Mouse (Mus musculus): Measurements from ENCODE around the gene Ccdc28b. TPM values are rescaled to one million over a fixed set of nuclear protein-coding genes. Genes with fewer than 3 reads are reported as not detected.

Ccdc28b gene
- 57.7 and 75.9 TPM in 2 replicates for total RNA-seq (2017)

DNA sequence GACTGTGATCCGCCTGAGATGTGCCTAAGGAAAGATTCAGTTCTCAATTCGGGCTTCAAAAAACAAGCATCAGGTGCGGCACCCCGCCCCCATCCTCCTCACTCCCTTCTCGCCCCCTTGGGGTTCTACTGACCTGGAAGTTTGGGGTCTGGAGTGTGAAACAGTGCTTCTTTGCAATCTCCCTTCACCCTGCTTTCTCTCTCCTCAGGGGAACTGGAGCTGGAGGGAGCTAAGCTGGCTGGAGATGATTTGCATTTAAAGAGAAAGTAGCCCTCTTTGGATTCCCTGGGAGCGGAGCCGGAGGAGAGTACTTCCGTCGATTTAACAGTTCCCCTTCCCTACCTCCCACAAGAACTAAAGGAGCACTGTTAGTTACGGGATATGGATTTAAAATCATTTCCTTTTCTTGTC, at the start of gene Ccdc28b:
Gene Ccdc28b, minus strand, starts transcription at position 267 of the 411 bp plus-strand sequence.
- ATAC-seq (replicated peaks in 1 of 2; ENCODE audit: insufficient read depth in 1 of 2, low FRiP score in 2 of 2, low TSS enrichment in 1 of 2, low read depth in 1 of 2, poor library complexity in 2 of 2, severe bottlenecking in 2 of 2): peak in 1 of 2 experiments; percentile 4; a peak in 1 of 4 replicates

DNA sequence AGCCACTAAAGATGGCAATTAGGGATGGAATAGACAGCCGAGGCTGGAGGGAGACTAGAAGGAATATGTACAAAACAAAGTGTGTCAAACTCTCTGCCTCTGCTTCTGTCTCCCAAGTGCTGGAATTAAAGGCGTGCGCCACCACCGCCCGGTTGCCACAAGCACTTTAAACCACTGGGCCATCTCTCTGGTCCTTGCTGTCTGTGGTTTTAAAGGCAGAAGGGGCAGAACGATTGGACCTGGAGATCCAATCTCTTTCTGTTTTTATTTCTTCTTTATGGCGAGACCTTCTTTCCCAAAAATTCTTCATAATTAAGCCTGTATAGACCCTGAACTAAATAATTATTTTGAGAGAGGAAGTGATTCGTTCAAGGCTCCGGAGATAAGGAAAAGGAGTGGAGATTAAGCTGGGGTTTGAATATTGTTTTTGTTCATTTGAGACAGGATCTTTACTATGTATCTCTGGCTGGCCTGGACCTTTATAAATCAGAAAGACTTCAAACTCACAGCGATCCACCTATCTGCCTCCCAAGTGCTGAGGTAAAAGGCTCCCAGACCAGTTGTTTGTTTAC, 49.2 kb upstream of the Ccdc28b start:
- ATAC-seq (replicated peaks in 1 of 2; ENCODE audit: insufficient read depth in 1 of 2, low FRiP score in 2 of 2, low TSS enrichment in 1 of 2, low read depth in 1 of 2, poor library complexity in 2 of 2, severe bottlenecking in 2 of 2): peak in 1 of 2 experiments; percentile 12; a peak in 1 of 4 replicates

DNA sequence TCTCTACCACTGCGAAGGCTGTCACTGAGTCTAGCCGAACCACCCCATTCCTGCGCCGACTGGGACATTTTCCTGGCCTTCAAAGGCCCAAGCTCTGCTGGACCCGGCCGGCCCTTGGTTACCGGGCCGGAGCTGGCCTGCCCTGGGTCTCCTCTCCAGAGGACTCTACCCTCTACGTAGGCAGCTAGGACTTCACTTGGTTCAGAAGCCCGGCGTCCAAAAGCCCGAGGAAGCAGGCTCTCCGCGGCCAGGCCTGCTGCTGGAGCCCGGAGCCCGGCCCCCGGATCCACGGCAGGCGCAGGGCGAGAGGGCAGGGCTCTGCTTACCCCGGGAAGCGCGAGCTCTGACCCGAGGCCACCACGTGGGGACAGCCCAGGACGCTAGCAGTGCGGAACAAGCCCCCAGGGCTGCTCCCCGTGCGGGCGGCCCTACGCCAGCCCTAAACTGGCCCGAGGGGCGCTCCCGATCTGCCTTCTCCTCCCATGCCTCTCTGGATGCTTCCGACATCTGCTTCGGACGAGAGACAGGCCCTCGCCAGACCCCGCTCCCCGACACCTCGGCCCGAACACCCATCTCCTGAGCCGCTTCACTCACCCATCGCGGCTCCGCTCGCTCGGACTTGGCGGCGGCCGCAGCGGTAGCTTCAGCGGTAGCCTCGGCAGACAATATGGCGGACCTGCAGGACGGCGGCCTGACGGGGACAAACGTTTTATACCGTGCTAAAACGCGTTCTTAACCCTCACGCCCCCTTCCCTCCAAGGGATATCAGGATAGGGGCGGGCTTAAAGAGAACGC, 48.5 kb upstream of the Ccdc28b start, which contains the start of gene Kpna6:
Gene Kpna6, minus strand, starts transcription at position 685 of the 795 bp plus-strand sequence.
- peak; percentile 91 to 96 for ATAC-seq (replicated peaks in 1 of 2; ENCODE audit: insufficient read depth in 1 of 2, low FRiP score in 2 of 2, low TSS enrichment in 1 of 2, low read depth in 1 of 2, poor library complexity in 2 of 2, severe bottlenecking in 2 of 2)

DNA sequence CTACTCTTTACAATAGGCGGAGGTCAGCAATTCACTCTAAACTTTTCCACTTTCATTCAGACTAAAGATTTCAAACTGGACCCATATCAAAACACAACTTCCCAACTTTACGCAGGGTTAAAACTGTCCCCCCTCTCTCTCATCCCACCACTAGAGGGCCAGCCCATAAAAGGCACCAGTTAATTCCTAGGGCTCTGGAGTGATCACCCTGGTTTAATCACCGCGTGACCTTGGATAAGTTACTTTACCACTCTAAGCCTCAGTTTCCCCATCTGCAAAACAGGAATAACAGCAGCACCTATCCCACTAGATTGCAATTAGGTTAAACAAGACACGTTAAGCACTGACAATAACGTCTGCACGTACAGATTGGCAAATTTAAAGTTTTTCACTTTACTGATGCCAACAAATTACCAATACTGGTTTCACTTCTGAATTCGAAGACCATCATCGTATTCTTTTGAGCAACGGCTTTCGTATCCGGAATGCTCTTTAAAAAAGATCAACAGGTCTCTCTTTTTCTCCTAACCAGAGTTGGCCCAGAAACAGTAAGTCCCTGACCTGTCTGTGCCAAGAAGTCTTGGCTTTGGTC, 47.8 kb upstream of the Ccdc28b start:
- peak; percentile 54 to 68; a peak in 3 of 4 replicates for ATAC-seq (replicated peaks in 1 of 2; ENCODE audit: insufficient read depth in 1 of 2, low FRiP score in 2 of 2, low TSS enrichment in 1 of 2, low read depth in 1 of 2, poor library complexity in 2 of 2, severe bottlenecking in 2 of 2)

DNA sequence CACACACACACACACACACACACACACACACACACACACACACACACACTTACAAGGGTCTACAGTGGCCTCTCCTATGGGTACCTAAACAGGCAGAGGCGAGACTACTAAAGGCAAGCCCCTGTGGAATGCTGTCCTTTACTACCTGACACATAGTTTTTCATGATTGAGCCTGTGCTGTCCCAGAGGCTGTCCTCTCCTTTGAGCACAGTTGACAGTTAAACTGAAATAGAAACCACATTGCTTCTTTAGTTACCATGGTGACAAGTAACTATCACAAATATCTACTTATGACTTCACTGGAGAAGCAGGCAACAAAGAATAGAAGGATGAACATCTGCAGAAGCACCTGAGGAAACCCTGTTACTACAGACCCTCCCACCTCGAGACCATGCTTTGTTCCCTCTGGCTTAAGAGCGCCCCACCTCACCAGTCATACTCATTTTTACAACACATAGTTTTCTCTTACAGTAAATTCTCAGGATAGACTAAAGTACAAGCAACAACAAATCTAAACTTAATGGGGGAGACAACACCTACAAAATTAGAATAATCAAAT, 38.6 kb upstream of the Ccdc28b start:
- no peak for ATAC-seq (replicated peaks in 1 of 2; ENCODE audit: insufficient read depth in 1 of 2, low FRiP score in 2 of 2, low TSS enrichment in 1 of 2, low read depth in 1 of 2, poor library complexity in 2 of 2, severe bottlenecking in 2 of 2)

DNA sequence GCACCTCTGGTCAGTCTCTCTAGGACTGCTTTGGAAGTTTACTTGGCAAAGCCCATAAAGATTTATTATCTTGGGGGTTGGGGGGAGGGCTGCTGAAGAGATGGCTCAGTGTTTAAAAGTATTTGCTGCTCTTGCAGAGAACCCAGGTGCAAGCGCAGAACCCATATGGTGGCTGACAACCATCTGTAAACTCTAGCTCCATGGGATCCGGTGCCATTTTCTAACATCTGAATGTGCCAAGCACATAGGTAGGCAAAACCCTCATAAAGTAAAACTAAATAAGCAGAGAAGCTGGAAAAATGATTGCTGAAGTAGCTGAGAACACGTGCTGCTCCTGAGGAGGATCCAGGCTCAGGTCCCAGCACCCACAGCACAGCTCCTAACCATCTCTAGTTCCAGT, 37.8 kb upstream of the Ccdc28b start:
- ATAC-seq (replicated peaks in 1 of 2; ENCODE audit: insufficient read depth in 1 of 2, low FRiP score in 2 of 2, low TSS enrichment in 1 of 2, low read depth in 1 of 2, poor library complexity in 2 of 2, severe bottlenecking in 2 of 2): no peak

DNA sequence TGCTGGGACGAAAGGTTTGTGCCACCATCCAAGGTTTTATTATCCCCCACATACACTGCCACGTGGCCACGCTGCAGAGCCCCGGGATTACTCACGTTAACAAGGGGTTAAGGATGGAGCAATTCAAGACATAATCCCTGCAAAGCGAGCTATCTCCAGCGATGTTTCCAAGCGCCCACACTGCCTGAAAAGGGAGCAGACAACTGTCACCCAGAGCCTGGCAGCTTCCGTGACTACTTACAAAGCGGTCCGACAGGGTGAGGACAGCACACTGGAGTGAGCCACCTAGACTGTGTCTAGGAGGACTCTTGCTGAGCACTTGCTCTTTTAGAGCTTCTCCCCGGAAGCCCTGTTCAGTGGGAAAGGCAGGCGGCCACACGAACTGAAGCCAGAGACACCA, 31.0 kb upstream of the Ccdc28b start:
- no peak for ATAC-seq (replicated peaks in 1 of 2; ENCODE audit: insufficient read depth in 1 of 2, low FRiP score in 2 of 2, low TSS enrichment in 1 of 2, low read depth in 1 of 2, poor library complexity in 2 of 2, severe bottlenecking in 2 of 2)

DNA sequence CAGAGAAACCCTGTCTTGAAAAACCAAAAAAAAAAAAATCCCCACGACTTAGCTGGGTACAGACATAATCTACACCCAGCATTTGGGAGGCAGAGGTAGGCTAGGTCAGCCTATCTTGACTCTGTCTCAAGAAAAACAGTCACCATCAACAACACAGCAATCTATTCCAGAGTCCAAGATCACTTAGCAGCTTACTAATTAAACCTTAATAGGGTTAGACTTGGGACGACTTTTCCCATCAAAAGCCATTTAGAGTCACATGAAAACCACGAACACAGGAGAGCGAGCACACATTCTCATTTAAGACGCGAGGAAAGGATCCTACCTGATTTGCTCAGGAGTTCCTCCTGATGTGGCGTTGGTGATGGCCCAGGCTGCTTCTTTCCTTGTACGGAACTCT, 26.6 kb upstream of the Ccdc28b start:
- no peak for ATAC-seq (replicated peaks in 1 of 2; ENCODE audit: insufficient read depth in 1 of 2, low FRiP score in 2 of 2, low TSS enrichment in 1 of 2, low read depth in 1 of 2, poor library complexity in 2 of 2, severe bottlenecking in 2 of 2)

DNA sequence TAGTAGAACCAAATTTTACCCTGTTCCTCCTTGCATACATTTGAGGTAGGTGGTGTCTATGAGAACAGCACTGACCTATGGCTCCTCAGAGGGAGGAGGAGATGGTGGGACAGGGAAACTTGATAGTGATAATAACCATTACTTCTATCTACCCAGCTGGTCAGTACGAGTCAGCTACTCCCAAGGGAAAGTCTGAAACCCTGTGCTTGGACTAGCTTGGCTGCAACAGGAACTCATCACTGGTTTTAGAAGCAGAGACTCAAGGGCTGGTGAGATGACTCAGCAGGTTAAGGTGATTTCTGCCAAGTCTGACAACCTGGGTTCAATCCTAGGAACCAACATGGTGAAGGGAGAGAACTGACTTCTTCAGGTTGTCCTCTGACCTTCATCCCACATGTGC, 24.9 kb upstream of the Ccdc28b start:
- ATAC-seq (replicated peaks in 1 of 2; ENCODE audit: insufficient read depth in 1 of 2, low FRiP score in 2 of 2, low TSS enrichment in 1 of 2, low read depth in 1 of 2, poor library complexity in 2 of 2, severe bottlenecking in 2 of 2): no peak

DNA sequence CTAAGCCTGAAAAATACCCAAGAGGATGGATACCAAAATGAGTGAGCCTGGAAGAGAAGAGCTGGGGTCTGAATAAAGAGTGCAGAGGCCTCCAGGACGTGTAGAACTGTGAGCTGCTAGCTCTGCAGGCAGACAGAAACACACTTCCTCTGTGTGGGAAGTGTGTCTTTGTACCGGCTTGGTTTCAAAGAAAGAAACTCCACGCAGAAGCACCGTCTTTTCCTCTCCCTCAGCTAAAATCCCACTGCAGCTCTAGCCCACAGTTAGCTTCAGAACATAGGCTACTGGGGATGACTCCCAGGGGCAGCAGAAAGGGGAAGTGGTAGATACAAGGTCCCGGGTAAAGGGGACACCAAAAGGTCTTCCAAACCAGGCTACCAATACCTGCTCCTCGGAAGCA, 21.5 kb upstream of the Ccdc28b start:
- no peak for ATAC-seq (replicated peaks in 1 of 2; ENCODE audit: insufficient read depth in 1 of 2, low FRiP score in 2 of 2, low TSS enrichment in 1 of 2, low read depth in 1 of 2, poor library complexity in 2 of 2, severe bottlenecking in 2 of 2)

DNA sequence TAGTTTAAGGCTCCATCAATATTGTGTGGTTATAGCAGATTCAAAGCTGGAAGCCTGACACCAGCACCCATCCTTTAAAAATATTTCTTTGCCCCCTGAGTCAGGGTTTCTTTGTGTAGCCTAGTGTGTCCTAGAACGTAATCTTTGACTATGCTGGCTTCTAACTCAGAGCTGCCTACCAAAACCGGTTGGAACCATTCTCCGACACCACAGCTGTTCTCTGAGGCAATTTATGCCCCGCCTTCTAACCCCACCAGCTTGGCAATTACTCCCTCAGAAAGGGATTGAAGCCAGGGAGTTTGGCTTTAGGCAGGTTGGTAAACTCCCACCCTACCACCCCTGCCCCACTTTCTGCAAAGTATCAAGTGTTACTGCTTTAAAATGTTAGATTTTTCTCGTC, 18.0 kb upstream of the Ccdc28b start:
- ATAC-seq (replicated peaks in 1 of 2; ENCODE audit: insufficient read depth in 1 of 2, low FRiP score in 2 of 2, low TSS enrichment in 1 of 2, low read depth in 1 of 2, poor library complexity in 2 of 2, severe bottlenecking in 2 of 2): no peak

DNA sequence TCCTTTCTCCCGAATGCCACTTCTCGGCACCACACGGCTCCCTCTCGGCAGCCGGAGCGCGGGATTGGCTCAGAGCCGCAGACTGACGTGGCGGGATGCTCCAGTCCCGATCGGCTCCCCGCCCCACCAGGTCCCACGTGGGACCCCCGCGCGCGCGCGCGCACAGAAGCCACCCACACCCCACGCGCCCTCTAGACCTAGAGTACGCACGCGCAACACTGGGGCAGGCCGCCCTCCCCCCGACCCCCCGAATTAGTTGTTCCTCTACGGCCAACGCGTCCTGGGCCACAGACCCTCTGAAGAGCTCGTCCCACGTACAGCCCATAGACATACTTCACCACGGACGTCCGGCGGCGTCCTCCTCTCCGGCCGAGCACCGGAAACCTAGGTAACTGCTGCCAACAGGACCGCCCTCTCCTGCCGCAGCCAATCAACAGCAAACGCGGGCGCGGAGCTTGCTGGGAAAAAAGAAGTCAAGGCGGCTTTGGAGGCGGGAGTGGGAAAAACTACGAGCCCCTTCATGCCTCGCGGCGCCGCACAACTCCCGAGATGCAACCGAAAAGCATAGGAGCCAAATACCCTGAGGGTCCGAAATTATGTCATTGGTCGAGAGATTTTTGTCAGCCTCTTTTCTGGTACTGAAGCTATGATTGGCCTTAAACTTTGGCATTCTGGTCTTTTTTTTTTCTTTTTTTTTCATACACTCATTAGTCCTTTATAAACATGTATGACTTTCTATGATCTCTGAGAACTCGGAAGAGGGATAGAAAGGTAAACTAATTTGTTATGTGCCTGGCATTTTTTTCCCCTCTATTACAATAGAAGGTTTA, 17.1 kb upstream of the Ccdc28b start, which contains the start of gene Txlna:
Gene Txlna, minus strand, starts transcription at position 428 of the 830 bp plus-strand sequence.
- ATAC-seq (replicated peaks in 1 of 2; ENCODE audit: insufficient read depth in 1 of 2, low FRiP score in 2 of 2, low TSS enrichment in 1 of 2, low read depth in 1 of 2, poor library complexity in 2 of 2, severe bottlenecking in 2 of 2): peak; percentile 91 to 95

DNA sequence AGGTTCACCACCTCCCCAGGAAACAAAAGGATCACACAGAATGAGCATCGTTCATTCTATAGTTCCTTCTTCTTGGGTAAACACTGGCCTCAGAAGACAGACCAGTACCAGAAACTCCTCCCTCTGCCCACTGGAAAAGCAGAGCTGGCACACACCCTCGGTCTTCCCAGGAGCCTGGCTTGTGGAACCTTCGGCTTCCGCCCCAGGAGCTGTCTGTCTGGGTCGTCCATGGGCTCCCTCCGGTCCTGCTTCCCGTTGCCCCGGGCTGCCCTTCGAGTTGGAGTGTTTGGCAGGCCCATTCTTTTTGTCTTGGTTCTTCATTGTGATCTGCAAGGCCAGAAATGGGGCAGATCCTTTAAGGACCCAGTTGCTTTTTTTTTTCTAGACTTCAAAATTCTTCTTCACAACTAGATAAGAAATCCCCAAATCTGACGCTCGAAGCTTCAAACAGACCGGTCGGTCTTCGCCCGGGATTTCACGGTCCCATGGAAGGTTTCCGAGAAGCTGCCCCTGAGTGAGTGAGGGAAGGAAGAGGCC, 16.4 kb upstream of the Ccdc28b start:
- no peak for ATAC-seq (replicated peaks in 1 of 2; ENCODE audit: insufficient read depth in 1 of 2, low FRiP score in 2 of 2, low TSS enrichment in 1 of 2, low read depth in 1 of 2, poor library complexity in 2 of 2, severe bottlenecking in 2 of 2)

DNA sequence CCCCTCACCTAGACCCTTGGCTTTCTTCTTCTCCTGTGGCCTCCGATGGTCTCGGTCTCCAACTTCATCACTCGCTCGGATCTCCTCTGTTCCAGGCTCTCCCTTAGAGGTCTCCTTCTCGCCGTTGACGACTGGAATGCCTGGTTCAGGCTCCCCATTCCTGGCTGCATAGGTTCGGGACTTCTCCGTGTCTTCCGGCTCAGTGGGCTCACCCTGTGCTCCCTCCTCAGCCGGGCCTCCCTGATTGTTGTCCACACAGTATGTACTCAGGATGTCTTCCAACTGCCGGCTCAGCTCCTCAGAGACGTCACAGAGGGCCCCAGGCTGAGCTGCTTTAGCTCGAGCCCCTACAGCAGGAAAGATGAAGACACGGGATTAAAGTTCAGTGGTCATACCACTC, 15.5 kb upstream of the Ccdc28b start:
- ATAC-seq (replicated peaks in 1 of 2; ENCODE audit: insufficient read depth in 1 of 2, low FRiP score in 2 of 2, low TSS enrichment in 1 of 2, low read depth in 1 of 2, poor library complexity in 2 of 2, severe bottlenecking in 2 of 2): no peak

DNA sequence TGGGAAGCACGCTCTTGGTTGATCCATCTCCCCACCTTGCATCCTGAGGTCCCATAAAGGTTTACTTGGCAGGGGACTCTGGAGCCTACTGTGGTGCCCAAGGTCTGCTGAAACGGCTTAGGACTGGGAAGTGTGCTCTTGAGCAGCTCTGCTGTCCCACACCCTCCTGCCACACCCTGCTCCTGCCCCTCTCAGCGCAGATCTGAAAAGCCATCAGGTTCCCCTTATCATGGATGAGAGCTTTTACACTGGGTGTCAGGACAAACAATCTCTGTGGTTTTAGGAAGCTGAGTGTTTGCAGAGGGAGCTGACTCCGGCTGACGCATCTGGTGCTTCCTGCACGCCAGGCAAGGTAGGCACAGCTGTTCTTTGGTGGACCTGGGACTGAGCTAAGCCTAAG, 10.1 kb upstream of the Ccdc28b start:
- no peak for ATAC-seq (replicated peaks in 1 of 2; ENCODE audit: insufficient read depth in 1 of 2, low FRiP score in 2 of 2, low TSS enrichment in 1 of 2, low read depth in 1 of 2, poor library complexity in 2 of 2, severe bottlenecking in 2 of 2)

DNA sequence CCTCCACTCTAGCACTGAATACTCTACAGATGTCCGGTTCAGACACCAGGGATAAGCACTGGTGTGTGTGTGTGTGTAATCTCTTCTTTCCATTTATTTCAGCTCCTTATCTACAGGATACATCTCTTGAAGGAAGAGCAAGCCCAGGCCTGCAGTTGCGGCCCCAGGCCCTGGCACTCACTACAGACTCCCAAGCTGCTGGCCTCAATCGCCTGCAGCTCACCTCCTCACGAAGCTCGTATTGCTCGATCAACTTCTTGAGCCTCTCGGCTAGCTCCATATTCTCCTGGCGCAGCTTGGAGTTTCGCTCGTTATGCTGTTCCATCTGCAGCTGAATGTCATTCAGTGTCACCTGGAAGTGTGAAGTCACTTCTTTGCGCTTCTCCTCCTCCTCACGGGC, 8.1 kb upstream of the Ccdc28b start:
- no peak for ATAC-seq (replicated peaks in 1 of 2; ENCODE audit: insufficient read depth in 1 of 2, low FRiP score in 2 of 2, low TSS enrichment in 1 of 2, low read depth in 1 of 2, poor library complexity in 2 of 2, severe bottlenecking in 2 of 2)

DNA sequence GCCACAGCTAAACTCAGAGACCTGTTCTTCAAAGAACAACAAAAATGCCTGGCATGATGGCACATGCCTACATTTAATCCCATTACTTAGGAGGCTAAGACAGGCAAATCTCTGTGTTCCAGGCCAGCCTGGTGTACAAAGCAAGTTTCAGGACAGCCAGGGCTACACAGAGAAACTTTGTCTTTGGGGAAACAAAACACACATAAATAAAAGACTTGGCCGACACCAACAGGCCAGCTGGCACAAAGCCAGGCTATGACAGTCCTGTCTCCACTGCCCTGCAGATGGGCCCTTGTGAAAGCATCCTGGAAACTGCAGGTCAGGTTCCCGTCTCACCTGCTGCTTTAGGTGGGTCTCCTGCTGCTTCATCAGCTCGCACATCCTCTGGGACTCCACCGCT, 7.2 kb upstream of the Ccdc28b start:
- no peak for ATAC-seq (replicated peaks in 1 of 2; ENCODE audit: insufficient read depth in 1 of 2, low FRiP score in 2 of 2, low TSS enrichment in 1 of 2, low read depth in 1 of 2, poor library complexity in 2 of 2, severe bottlenecking in 2 of 2)
